Mouse (Mus musculus) kidney, postnatal 25 days (tissue): ENCODE measurements around the gene Hmgcs1.

Source experiments
- DNase-seq, 2 experiments: peaks; one replicate each; pipeline ENCODE4 v3.0.0; 2021; ENCODE audit warnings: mixed read lengths in 2 of 2

Gene Hmgcs1

DNA sequence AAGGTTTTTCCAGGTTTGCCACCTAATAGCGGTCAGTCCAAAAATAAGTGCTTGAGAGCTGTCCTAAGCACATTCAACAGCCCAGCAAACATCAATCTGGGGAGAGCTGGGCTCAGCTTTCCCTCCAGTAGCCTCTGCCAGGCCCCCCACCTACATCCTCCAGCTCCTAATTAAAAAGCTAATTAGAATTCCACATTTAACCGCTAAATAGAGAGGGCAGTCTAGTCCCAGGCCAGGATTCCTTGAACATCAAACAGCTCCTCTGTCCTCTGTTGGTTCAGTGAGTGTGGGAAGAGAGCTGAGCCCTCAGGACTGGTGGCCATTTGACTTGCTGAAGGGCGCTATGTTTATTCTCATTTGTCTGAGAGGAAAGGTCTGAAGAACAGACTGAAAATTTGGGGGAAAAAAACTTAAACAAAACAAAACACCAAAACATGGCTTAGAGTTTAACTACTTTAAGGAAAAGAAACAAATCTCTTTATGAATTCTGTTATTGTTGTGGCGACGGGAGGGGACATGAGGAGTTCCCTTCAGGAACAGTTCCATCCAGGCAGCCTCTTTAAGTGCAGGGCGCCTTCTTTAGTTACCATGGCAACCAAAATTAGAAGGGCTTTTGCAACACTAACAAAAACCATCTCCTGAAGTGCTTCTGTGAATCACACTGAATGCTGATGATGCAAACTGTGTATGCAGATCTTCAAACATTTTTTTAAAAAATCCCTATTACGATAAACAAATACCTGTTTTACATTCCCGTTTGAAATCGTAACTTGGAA, 63.9 kb downstream of the Hmgcs1 start:
- no peak for DNase-seq

- DNase-seq = no peak
Measured at GRCm38 (mm10) chr13:119754635-119755020, 64.4 kb downstream of the Hmgcs1 start.

DNA sequence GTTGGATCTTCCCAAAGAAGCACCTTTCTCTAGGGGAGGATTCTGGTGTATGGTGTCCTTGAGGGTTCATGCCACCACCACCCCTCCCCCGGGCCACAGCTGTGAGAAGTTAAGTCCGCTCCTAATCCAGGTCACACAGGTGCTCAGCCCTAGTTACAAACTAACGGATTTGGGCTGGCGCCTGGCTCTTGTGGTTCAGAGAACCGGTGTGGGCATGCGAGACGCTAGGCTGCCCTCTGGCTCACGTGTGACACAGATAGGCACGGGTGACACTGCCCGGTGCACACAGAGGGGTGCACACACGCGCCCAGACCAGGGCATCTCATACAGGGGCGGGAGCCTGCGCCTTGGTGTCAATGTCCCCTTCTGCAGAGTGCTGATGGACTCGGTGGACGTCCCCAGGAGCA, 65.0 kb downstream of the Hmgcs1 start:
- peak; percentile 55 to 79 for DNase-seq

- peak; percentile 86 to 95 for DNase-seq
Measured at GRCm38 (mm10) chr13:119755681-119756471, 65.7 kb downstream of the Hmgcs1 start, which contains the start of gene Nim1k. TSS of gene Nim1k (minus strand) at chr13:119755882.

DNA sequence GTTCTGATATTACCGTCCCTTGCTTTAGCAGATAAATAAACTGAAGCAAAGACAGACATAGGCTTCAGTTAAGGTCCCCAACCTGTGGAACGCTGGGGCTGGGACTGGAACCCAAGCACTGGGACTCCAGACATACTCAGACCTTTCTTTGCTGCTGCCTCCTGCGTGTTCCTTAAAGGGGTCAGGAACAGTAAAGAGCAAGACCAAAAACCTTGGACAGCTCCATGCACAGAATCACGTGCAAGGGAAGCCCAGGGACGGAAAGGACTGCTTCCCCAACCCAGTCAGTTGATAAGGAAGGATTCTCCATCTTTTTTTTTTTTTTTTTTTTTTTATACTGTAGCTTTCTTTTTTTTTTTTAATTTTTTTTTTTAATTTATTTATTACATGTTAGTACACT, 66.7 kb downstream of the Hmgcs1 start:
- no peak for DNase-seq
